Mouse (Mus musculus): Measurements from ENCODE around the gene Vmn1r70.

The Vmn1r70 gene

DNA sequence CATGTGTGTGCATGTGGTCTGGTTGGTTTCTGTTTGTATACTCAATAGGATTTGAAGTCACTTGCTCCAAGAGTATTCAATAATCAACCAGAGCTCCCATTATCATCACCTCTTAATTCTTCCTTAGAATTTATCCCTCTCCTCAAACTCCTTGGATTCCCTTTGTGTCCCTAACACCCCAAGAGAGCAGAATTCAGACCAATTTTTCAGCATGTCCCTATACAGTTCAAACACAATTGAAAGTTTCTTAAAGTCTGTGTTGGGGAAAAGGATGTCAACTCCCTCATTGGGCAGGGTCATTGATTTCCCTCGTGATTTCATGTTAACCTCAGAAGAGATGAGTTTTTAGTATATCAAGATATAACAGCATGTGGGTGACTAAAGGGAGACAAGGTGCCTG lies at the start of gene Vmn1r70:
Gene Vmn1r70, plus strand, starts transcription at position 301 of the 400 bp plus-strand sequence.
- no peak for DNase-seq (ENCODE audit: low spot score)

DNA sequence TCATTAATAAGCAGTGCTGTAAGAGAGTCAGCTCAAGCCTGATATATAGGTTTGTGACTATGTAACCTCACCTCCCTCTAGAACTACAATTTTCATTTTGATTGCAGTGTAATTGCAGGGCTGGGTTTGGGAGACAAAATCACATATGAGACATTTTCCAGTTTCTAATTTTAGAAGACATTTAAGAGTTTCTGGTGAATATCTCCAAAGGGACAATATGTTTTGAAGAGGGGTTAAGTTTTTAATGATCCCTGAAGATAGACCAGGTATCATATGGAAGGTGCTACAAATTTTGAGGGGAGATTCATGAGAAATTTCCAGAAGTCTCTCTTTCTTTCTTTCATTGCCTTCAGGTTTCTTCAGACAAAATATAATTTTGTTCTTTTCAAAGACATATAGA lies 17.8 kb upstream of the Vmn1r70 start, which contains the start of gene Vmn1r69:
Gene Vmn1r69, minus strand, starts transcription at position 101 of the 400 bp plus-strand sequence.
- no peak for DNase-seq (ENCODE audit: low spot score)

All from left cerebral cortex, adult 11 months (tissue).